Mouse (Mus musculus) lung, postnatal 0 days (tissue): ENCODE data around the gene Igf2r. TPM values are rescaled to one million over a fixed set of nuclear protein-coding genes. Genes with fewer than 3 reads are reported as not detected.

Source experiments
- ATAC-seq: fragments of 200-750 bp; cut with Nextera tagmentation; 2 replicates; pipeline ENCODE4 v1.8.0; 2017; ENCODE audit warnings: moderate library complexity
- DNase-seq: peaks from one replicate; pipeline ENCODE4 v3.0.0-alpha.2; 2016; ENCODE audit warnings: low spot score
- H3K27ac ChIP-seq: fragments of 300-500 bp; sonication (generic); 2 replicates; pipeline ENCODE4 v1.5.1; 2014; ENCODE audit warnings: antibody characterized with exemption, mild to moderate bottlenecking, low read length, mixed read lengths
- H3K27me3 ChIP-seq: fragments of 300-500 bp; sonication (generic); replicated peaks from 2 replicates; pipeline ENCODE4 v1.6.1; 2014; ENCODE audit warnings: low read length, mixed read lengths; ENCODE audit not compliant: insufficient read depth
- H3K36me3 ChIP-seq: fragments of 300-500 bp; sonication (generic); 2 replicates; pipeline ENCODE4 v1.6.1; 2014; ENCODE audit warnings: low read length, mixed read lengths; ENCODE audit not compliant: insufficient read depth
- H3K4me1 ChIP-seq: fragments of 300-500 bp; sonication (generic); 2 replicates; pipeline ENCODE4 v1.6.1; 2014; ENCODE audit warnings: antibody characterized with exemption, low read depth, low read length, mixed read lengths; ENCODE audit not compliant: insufficient read depth
- H3K4me2 ChIP-seq: fragments of 300-500 bp; sonication (generic); replicated peaks from 2 replicates; pipeline ENCODE4 v1.6.1; 2014; ENCODE audit warnings: low read depth, mild to moderate bottlenecking, low read length, moderate library complexity, mixed read lengths
- H3K4me3 ChIP-seq: fragments of 300-500 bp; sonication (generic); 2 replicates; pipeline ENCODE4 v1.5.1; 2014; ENCODE audit warnings: low read depth, low read length
- H3K9ac ChIP-seq: fragments of 300-500 bp; sonication (generic); replicated peaks from 2 replicates; pipeline ENCODE4 v1.6.1; 2014; ENCODE audit warnings: low read depth, mild to moderate bottlenecking
- H3K9me3 ChIP-seq: fragments of 300-500 bp; sonication (generic); 2 replicates; pipeline ENCODE4 v1.6.1; 2016; ENCODE audit warnings: low read length, mixed read lengths
- CTCF ChIP-seq: IDR thresholded peaks from 2 replicates; pipeline ENCODE4 v1.5.1; 2016; ENCODE audit warnings: antibody characterized with exemption, mild to moderate bottlenecking
- EP300 ChIP-seq: IDR thresholded peaks from 2 replicates; pipeline ENCODE4 v1.6.1; 2016; ENCODE audit warnings: antibody characterized with exemption, mild to moderate bottlenecking, control low read depth
- WGBS: fragments of 180-500 bp; shearing (Covaris S2); extraction: QIAGEN DNeasy Blood & Tissue Kit; methylation state at CpG from one replicate; pipeline ENCODE4 v1.1.7; 2014; 5-methylcytosine and 5-hydroxymethylcytosine counted together
- polyA plus RNA-seq: library from polyadenylated mRNA; unstranded; fragments of >200 nt; fragmentation: Nextera tagmentation; extraction: Ambion mirVana; gene quantifications from 2 replicates; pipeline ENCODE4 v1.2.1, GENCODE M21; 2015

Gene Igf2r
- polyA plus RNA-seq, 1 experiment from 2014 or later, result 26.7 TPM

GRCm38 (mm10) chr17:12723986-12724766 lies 45.3 kb downstream of the Igf2r start:
- no peak overlapping the region for H3K9ac ChIP-seq
- no peak for TF ChIP-seq CTCF
- TF ChIP-seq EP300, result no peak
- peak overlapping the region; percentile 48 for H3K27ac ChIP-seq
- H3K36me3 ChIP-seq, result peaks cover 3% of the 10 kb centered on the region; the same call in 1 of the 2 replicates
- DNase-seq, result peak; percentile 55
- peaks cover 22% of the 10 kb centered on the region for H3K4me1 ChIP-seq
- H3K4me3 ChIP-seq, result no peak overlapping the region
- H3K4me2 ChIP-seq, result no peak overlapping the region
- no peaks in the 10 kb centered on the region for H3K27me3 ChIP-seq
- WGBS, result 65% methylated on average over 5 of the region's 5 CpGs
- peak; percentile 33 for ATAC-seq
- H3K9me3 ChIP-seq, result no peaks in the 10 kb centered on the region

GRCm38 (mm10) chr17:12722622-12723021 lies 46.8 kb downstream of the Igf2r start:
- 39% methylated on average over 8 of the region's 8 CpGs for WGBS
- TF ChIP-seq EP300 (no peak), CTCF (no peak)
- DNase-seq (peak; percentile 29), ATAC-seq (peak; percentile 43)
- peaks cover 3% of the 10 kb centered on the region; the same call in 1 of the 2 replicates for H3K36me3 ChIP-seq
- H3K9me3 ChIP-seq, result no peaks in the 10 kb centered on the region
- no peak overlapping the region for H3K4me2 ChIP-seq
- H3K27ac ChIP-seq, result no peak overlapping the region
- H3K9ac ChIP-seq, result no peak overlapping the region; the same call in 1 of the 2 replicates
- no peaks in the 10 kb centered on the region for H3K27me3 ChIP-seq
- peaks cover 22% of the 10 kb centered on the region for H3K4me1 ChIP-seq
- no peak overlapping the region for H3K4me3 ChIP-seq

GRCm38 (mm10) chr17:12721118-12721886 lies 48.2 kb downstream of the Igf2r start:
- DNase-seq (peak; percentile 31), ATAC-seq (no peak; the same call in 1 of the 2 replicates)
- Histone ChIP-seq H3K4me3 (no peak overlapping the region), H3K9ac (no peak overlapping the region), H3K9me3 (no peaks in the 10 kb centered on the region), H3K4me2 (no peak overlapping the region), H3K36me3 (peaks cover 3% of the 10 kb centered on the region; the same call in 1 of the 2 replicates), H3K27me3 (no peaks in the 10 kb centered on the region), H3K4me1 (peaks cover 22% of the 10 kb centered on the region), H3K27ac (no peak overlapping the region)
- TF ChIP-seq CTCF (no peak), EP300 (peak; percentile 79)
- WGBS, result 66% methylated on average over 5 of the region's 5 CpGs

GRCm38 (mm10) chr17:12718251-12718650 lies 51.2 kb downstream of the Igf2r start:
- Histone ChIP-seq H3K27ac (no peak overlapping the region), H3K9ac (no peak overlapping the region), H3K4me3 (no peak overlapping the region), H3K27me3 (no peaks in the 10 kb centered on the region), H3K36me3 (peaks cover 3% of the 10 kb centered on the region; the same call in 1 of the 2 replicates), H3K4me1 (peaks cover 3% of the 10 kb centered on the region; the same call in 1 of the 2 replicates), H3K4me2 (no peak overlapping the region), H3K9me3 (no peaks in the 10 kb centered on the region)
- 34% methylated on average over 7 of the region's 7 CpGs for WGBS
- TF ChIP-seq CTCF (no peak), EP300 (no peak)
- ATAC-seq (peak; percentile 12; the same call in 1 of the 2 replicates), DNase-seq (peak; percentile 40)

- Histone ChIP-seq H3K9ac (no peak overlapping the region), H3K36me3 (peaks cover 3% of the 10 kb centered on the region; the same call in 1 of the 2 replicates), H3K27me3 (no peaks in the 10 kb centered on the region), H3K4me3 (no peak overlapping the region), H3K4me2 (no peak overlapping the region), H3K27ac (peak overlapping the region; percentile 20; the same call in 1 of the 2 replicates), H3K4me1 (peaks cover 3% of the 10 kb centered on the region; the same call in 1 of the 2 replicates), H3K9me3 (no peaks in the 10 kb centered on the region)
- DNase-seq, result no peak
- 52% methylated on average over 4 of the region's 4 CpGs for WGBS
- no peak for ATAC-seq
- no peak for TF ChIP-seq CTCF
- TF ChIP-seq EP300, result no peak
Observed at GRCm38 (mm10) chr17:12717445-12717844, 52.0 kb downstream of the Igf2r start.

- no peak for ATAC-seq
- Histone ChIP-seq H3K9ac (no peak overlapping the region), H3K4me1 (no peaks in the 10 kb centered on the region), H3K27me3 (no peaks in the 10 kb centered on the region), H3K27ac (no peak overlapping the region), H3K36me3 (peaks cover 24% of the 10 kb centered on the region; the same call in 1 of the 2 replicates), H3K9me3 (no peaks in the 10 kb centered on the region), H3K4me3 (no peak overlapping the region), H3K4me2 (no peak overlapping the region)
- 20% methylated on average over 1 of the region's 1 CpGs for WGBS
- TF ChIP-seq EP300 (no peak), CTCF (no peak)
- no peak for DNase-seq
Observed at GRCm38 (mm10) chr17:12715032-12715431, 54.4 kb downstream of the Igf2r start.
